Mouse (Mus musculus) neural tube, embryonic 12.5 days (tissue): ENCODE measurements at regions not wholly inside any gene's neighbourhood (a gene's known extent, or its start where the extent isn't known, plus 50 kb on each side); places are given as distances from the start of the nearest gene placed in this dataset.

Experiments used
- ATAC-seq: fragments of 200-750 bp; cut with Nextera tagmentation; 2 replicates; pipeline ENCODE4 v1.8.0; 2017; ENCODE audit warnings: low read depth, mild to moderate bottlenecking, moderate TSS enrichment, moderate library complexity; ENCODE audit not compliant: low FRiP score
- H3K27ac ChIP-seq: fragments of 300-500 bp; sonication (generic); 2 replicates; pipeline ENCODE4 v1.5.1; 2016
- H3K27me3 ChIP-seq: fragments of 300-500 bp; sonication (generic); replicated peaks from 2 replicates; pipeline ENCODE4 v1.6.1; 2016; ENCODE audit warnings: mild to moderate bottlenecking
- H3K36me3 ChIP-seq: fragments of 300-500 bp; sonication (generic); 2 replicates; pipeline ENCODE4 v1.6.1; 2016; ENCODE audit warnings: mild to moderate bottlenecking
- H3K4me1 ChIP-seq: fragments of 300-500 bp; sonication (generic); 2 replicates; pipeline ENCODE4 v1.6.1; 2016
- H3K4me2 ChIP-seq: fragments of 300-500 bp; sonication (generic); replicated peaks from 2 replicates; pipeline ENCODE4 v1.6.1; 2016; ENCODE audit warnings: mild to moderate bottlenecking
- H3K4me3 ChIP-seq: fragments of 300-500 bp; sonication (generic); 2 replicates; pipeline ENCODE4 v1.5.1; 2016
- H3K9ac ChIP-seq: fragments of 300-500 bp; sonication (generic); 2 replicates; pipeline ENCODE4 v1.6.1; 2016; ENCODE audit warnings: mild to moderate bottlenecking
- H3K9me3 ChIP-seq: fragments of 300-500 bp; sonication (generic); 2 replicates; pipeline ENCODE4 v1.6.1; 2016; ENCODE audit warnings: mild to moderate bottlenecking
- WGBS: fragments of 180-500 bp; shearing (Covaris S2); methylation state at CpG from one replicate; pipeline ENCODE4 v1.1.7; 2016; 5-methylcytosine and 5-hydroxymethylcytosine counted together

GRCm38 (mm10) chr2:79099601-79100000 is 155.6 kb upstream of the Itga4 start:
- Histone ChIP-seq H3K27me3 (no peaks in the 10 kb centered on the region), H3K9me3 (no peaks in the 10 kb centered on the region), H3K4me3 (no peak overlapping the region), H3K36me3 (no peaks in the 10 kb centered on the region), H3K4me1 (no peaks in the 10 kb centered on the region), H3K9ac (no peak overlapping the region), H3K4me2 (no peak overlapping the region), H3K27ac (no peak overlapping the region)
- 90% methylated on average over 1 of the region's 1 CpGs for WGBS
- no peak for ATAC-seq

GRCm38 (mm10) chr2:79111673-79112072 is 143.6 kb upstream of the Itga4 start:
- Histone ChIP-seq H3K4me1 (no peaks in the 10 kb centered on the region), H3K27me3 (no peaks in the 10 kb centered on the region), H3K4me3 (no peak overlapping the region), H3K9ac (no peak overlapping the region), H3K9me3 (no peaks in the 10 kb centered on the region), H3K36me3 (no peaks in the 10 kb centered on the region), H3K4me2 (no peak overlapping the region), H3K27ac (no peak overlapping the region)
- 80% methylated on average over 1 of the region's 1 CpGs for WGBS
- ATAC-seq, result no peak

GRCm38 (mm10) chr2:79112076-79112475 is 143.2 kb upstream of the Itga4 start:
- Histone ChIP-seq H3K36me3 (no peaks in the 10 kb centered on the region), H3K27ac (no peak overlapping the region), H3K4me2 (no peak overlapping the region), H3K27me3 (no peaks in the 10 kb centered on the region), H3K9ac (no peak overlapping the region), H3K4me1 (no peaks in the 10 kb centered on the region), H3K9me3 (no peaks in the 10 kb centered on the region), H3K4me3 (no peak overlapping the region)
- 95% methylated on average over 1 of the region's 1 CpGs for WGBS
- ATAC-seq, result no peak

- ATAC-seq, result no peak
- H3K9me3 ChIP-seq, result no peaks in the 10 kb centered on the region
- no peaks in the 10 kb centered on the region for H3K36me3 ChIP-seq
- no peak overlapping the region for H3K9ac ChIP-seq
- H3K4me2 ChIP-seq, result no peak overlapping the region
- H3K27ac ChIP-seq, result no peak overlapping the region
- WGBS, result 87% methylated on average over 6 of the region's 6 CpGs
- H3K27me3 ChIP-seq, result no peaks in the 10 kb centered on the region
- no peak overlapping the region for H3K4me3 ChIP-seq
- H3K4me1 ChIP-seq, result no peaks in the 10 kb centered on the region
Observed at GRCm38 (mm10) chr2:79120610-79121345, 134.4 kb upstream of the Itga4 start.

GRCm38 (mm10) chr2:79122530-79122929 is 132.7 kb upstream of the Itga4 start:
- H3K4me1 ChIP-seq, result no peaks in the 10 kb centered on the region
- H3K27me3 ChIP-seq, result no peaks in the 10 kb centered on the region
- no peaks in the 10 kb centered on the region for H3K36me3 ChIP-seq
- ATAC-seq, result no peak
- H3K4me3 ChIP-seq, result no peak overlapping the region
- no peaks in the 10 kb centered on the region for H3K9me3 ChIP-seq
- no peak overlapping the region for H3K9ac ChIP-seq
- H3K4me2 ChIP-seq, result no peak overlapping the region
- no peak overlapping the region for H3K27ac ChIP-seq

GRCm38 (mm10) chr2:79124272-79124976 is 130.8 kb upstream of the Itga4 start:
- WGBS, result 88% methylated on average over 5 of the region's 5 CpGs

GRCm38 (mm10) chr2:79126170-79126879 is 128.9 kb upstream of the Itga4 start:
- no peak overlapping the region for H3K4me3 ChIP-seq
- ATAC-seq, result no peak
- H3K36me3 ChIP-seq, result no peaks in the 10 kb centered on the region
- H3K9ac ChIP-seq, result no peak overlapping the region
- no peaks in the 10 kb centered on the region for H3K9me3 ChIP-seq
- H3K27me3 ChIP-seq, result no peaks in the 10 kb centered on the region
- WGBS, result 48% methylated on average over 6 of the region's 6 CpGs
- no peaks in the 10 kb centered on the region for H3K4me1 ChIP-seq
- H3K4me2 ChIP-seq, result no peak overlapping the region
- H3K27ac ChIP-seq, result no peak overlapping the region

More at GRCm38 (mm10) chr2:79124272-79124976, 130.8 kb upstream of the Itga4 start:
- no peak overlapping the region for H3K4me3 ChIP-seq
- no peaks in the 10 kb centered on the region for H3K4me1 ChIP-seq
- H3K9me3 ChIP-seq, result no peaks in the 10 kb centered on the region
- H3K4me2 ChIP-seq, result no peak overlapping the region
- no peak overlapping the region for H3K27ac ChIP-seq
- no peaks in the 10 kb centered on the region for H3K36me3 ChIP-seq
- no peaks in the 10 kb centered on the region for H3K27me3 ChIP-seq
- no peak overlapping the region for H3K9ac ChIP-seq
- no peak for ATAC-seq

GRCm38 (mm10) chr2:79126996-79127741 is 128.1 kb upstream of the Itga4 start:
- Histone ChIP-seq H3K4me1 (no peaks in the 10 kb centered on the region), H3K4me2 (no peak overlapping the region), H3K27ac (no peak overlapping the region), H3K9me3 (no peaks in the 10 kb centered on the region), H3K4me3 (no peak overlapping the region), H3K36me3 (no peaks in the 10 kb centered on the region), H3K9ac (no peak overlapping the region), H3K27me3 (no peaks in the 10 kb centered on the region)
- ATAC-seq, result no peak
- 67% methylated on average over 6 of the region's 6 CpGs for WGBS

- no peaks in the 10 kb centered on the region for H3K9me3 ChIP-seq
- H3K4me1 ChIP-seq, result no peaks in the 10 kb centered on the region
- H3K9ac ChIP-seq, result no peak overlapping the region
- no peak for ATAC-seq
- H3K27ac ChIP-seq, result no peak overlapping the region
- 93% methylated on average over 1 of the region's 1 CpGs for WGBS
- no peak overlapping the region for H3K4me2 ChIP-seq
- H3K27me3 ChIP-seq, result no peaks in the 10 kb centered on the region
- H3K36me3 ChIP-seq, result no peaks in the 10 kb centered on the region
- H3K4me3 ChIP-seq, result no peak overlapping the region
Observed at GRCm38 (mm10) chr2:79127822-79128221, 127.4 kb upstream of the Itga4 start.

GRCm38 (mm10) chr2:79130660-79131059 is 124.6 kb upstream of the Itga4 start:
- Histone ChIP-seq H3K4me1 (no peaks in the 10 kb centered on the region), H3K4me2 (no peak overlapping the region), H3K27ac (no peak overlapping the region), H3K4me3 (no peak overlapping the region), H3K27me3 (no peaks in the 10 kb centered on the region), H3K9me3 (no peaks in the 10 kb centered on the region), H3K9ac (no peak overlapping the region), H3K36me3 (no peaks in the 10 kb centered on the region)
- ATAC-seq, result no peak
- WGBS, result 96% methylated on average over 7 of the region's 7 CpGs

GRCm38 (mm10) chr2:79131235-79131634 is 124.0 kb upstream of the Itga4 start:
- Histone ChIP-seq H3K27me3 (no peaks in the 10 kb centered on the region), H3K9ac (no peak overlapping the region), H3K4me1 (no peaks in the 10 kb centered on the region), H3K9me3 (no peaks in the 10 kb centered on the region), H3K36me3 (no peaks in the 10 kb centered on the region), H3K4me2 (no peak overlapping the region), H3K4me3 (no peak overlapping the region), H3K27ac (no peak overlapping the region)
- ATAC-seq, result no peak
- WGBS, result 77% methylated on average over 2 of the region's 2 CpGs
